Mouse (Mus musculus) embryonic facial prominence, embryonic 15.5 days (tissue): ENCODE results near the gene Pak1. TPM values are rescaled to one million over a fixed set of nuclear protein-coding genes. Genes with fewer than 3 reads are reported as not detected.

ENCODE experiments used
- ATAC-seq: fragments of 200-750 bp; cut with Nextera tagmentation; 2 replicates; pipeline ENCODE4 v1.8.0; 2017; ENCODE audit warnings: low read depth, moderate TSS enrichment; ENCODE audit not compliant: insufficient number of reproducible peaks, low FRiP score, low TSS enrichment
- H3K27ac ChIP-seq: fragments of 300-500 bp; sonication (generic); replicated peaks from 2 replicates; pipeline ENCODE4 v1.5.1; 2015; ENCODE audit warnings: mild to moderate bottlenecking, inconsistent platforms
- H3K27me3 ChIP-seq: fragments of 300-500 bp; sonication (generic); 2 replicates; pipeline ENCODE4 v1.6.1; 2015; ENCODE audit warnings: inconsistent platforms
- H3K36me3 ChIP-seq: fragments of 300-500 bp; sonication (generic); 2 replicates; pipeline ENCODE4 v1.6.1; 2015; ENCODE audit warnings: mild to moderate bottlenecking, inconsistent platforms
- H3K4me1 ChIP-seq: fragments of 300-500 bp; sonication (generic); 2 replicates; pipeline ENCODE4 v1.6.1; 2015; ENCODE audit warnings: inconsistent platforms
- H3K4me2 ChIP-seq: fragments of 300-500 bp; sonication (generic); replicated peaks from 2 replicates; pipeline ENCODE4 v1.6.1; 2015; ENCODE audit warnings: mild to moderate bottlenecking, inconsistent platforms
- H3K4me3 ChIP-seq: fragments of 300-500 bp; sonication (generic); replicated peaks from 2 replicates; pipeline ENCODE4 v1.5.1; 2015; ENCODE audit warnings: mild to moderate bottlenecking, inconsistent platforms
- H3K9ac ChIP-seq: fragments of 300-500 bp; sonication (generic); 2 replicates; pipeline ENCODE4 v1.6.1; 2015; ENCODE audit warnings: inconsistent platforms
- H3K9me3 ChIP-seq: fragments of 300-500 bp; sonication (generic); replicated peaks from 2 replicates; pipeline ENCODE4 v1.6.1; 2016; ENCODE audit warnings: inconsistent platforms
- WGBS: fragments of 180-500 bp; shearing (Covaris S2); methylation state at CpG from one replicate; pipeline ENCODE4 v1.1.7; 2015; 5-methylcytosine and 5-hydroxymethylcytosine counted together
- polyA plus RNA-seq: library from polyadenylated mRNA; unstranded; fragments of >200 nt; fragmentation: Nextera tagmentation; extraction: Ambion mirVana; gene quantifications from 2 replicates; pipeline ENCODE4 v1.2.1, GENCODE M21; 2015

The Pak1 gene
- polyA plus RNA-seq, 1 experiment from 2014 or later = 25.7 TPM

- 60% methylated on average over 11 of the region's 11 CpGs for WGBS
- Histone ChIP-seq H3K4me2 (no peak overlapping the region), H3K36me3 (no peaks in the 10 kb centered on the region), H3K9ac (no peak overlapping the region), H3K4me3 (no peak overlapping the region), H3K27me3 (no peaks in the 10 kb centered on the region), H3K4me1 (no peaks in the 10 kb centered on the region), H3K27ac (no peak overlapping the region), H3K9me3 (no peaks in the 10 kb centered on the region)
- ATAC-seq = no peak
These were observed 23.8 kb upstream of the Pak1 start for GRCm38 (mm10) chr7:97764591-97764990.

GRCm38 (mm10) chr7:97765181-97765962, 23.0 kb upstream of the Pak1 start:
- Histone ChIP-seq H3K4me1 (no peaks in the 10 kb centered on the region), H3K36me3 (no peaks in the 10 kb centered on the region), H3K9ac (no peak overlapping the region), H3K4me2 (no peak overlapping the region), H3K27me3 (no peaks in the 10 kb centered on the region), H3K4me3 (no peak overlapping the region), H3K27ac (no peak overlapping the region), H3K9me3 (no peaks in the 10 kb centered on the region)
- ATAC-seq = no peak
- 86% methylated on average over 21 of the region's 21 CpGs for WGBS

- ATAC-seq = no peak
- no peak overlapping the region for H3K4me3 ChIP-seq
- 79% methylated on average over 5 of the region's 5 CpGs for WGBS
- H3K4me2 ChIP-seq = no peak overlapping the region
- H3K4me1 ChIP-seq = no peaks in the 10 kb centered on the region
- no peak overlapping the region for H3K27ac ChIP-seq
- no peak overlapping the region for H3K9ac ChIP-seq
- no peaks in the 10 kb centered on the region for H3K9me3 ChIP-seq
- H3K27me3 ChIP-seq = no peaks in the 10 kb centered on the region
- no peaks in the 10 kb centered on the region for H3K36me3 ChIP-seq
These were observed 22.4 kb upstream of the Pak1 start for GRCm38 (mm10) chr7:97765963-97766347.

- H3K27ac ChIP-seq = no peak overlapping the region
- ATAC-seq = no peak
- no peaks in the 10 kb centered on the region for H3K4me1 ChIP-seq
- H3K4me3 ChIP-seq = no peak overlapping the region
- no peaks in the 10 kb centered on the region for H3K27me3 ChIP-seq
- no peaks in the 10 kb centered on the region for H3K9me3 ChIP-seq
- H3K9ac ChIP-seq = no peak overlapping the region
- WGBS = 71% methylated on average over 9 of the region's 9 CpGs
- H3K36me3 ChIP-seq = no peaks in the 10 kb centered on the region
- no peak overlapping the region for H3K4me2 ChIP-seq
These were observed 21.8 kb upstream of the Pak1 start for GRCm38 (mm10) chr7:97766406-97767166.

- Histone ChIP-seq H3K36me3 (no peaks in the 10 kb centered on the region), H3K4me1 (no peaks in the 10 kb centered on the region), H3K4me2 (no peak overlapping the region), H3K27ac (no peak overlapping the region), H3K27me3 (no peaks in the 10 kb centered on the region), H3K4me3 (no peak overlapping the region), H3K9ac (no peak overlapping the region), H3K9me3 (no peaks in the 10 kb centered on the region)
- 67% methylated on average over 8 of the region's 8 CpGs for WGBS
- no peak for ATAC-seq
These were observed 20.5 kb upstream of the Pak1 start for GRCm38 (mm10) chr7:97767841-97768240.

GRCm38 (mm10) chr7:97769020-97769419, 19.3 kb upstream of the Pak1 start:
- Histone ChIP-seq H3K4me2 (no peak overlapping the region), H3K4me1 (no peaks in the 10 kb centered on the region), H3K36me3 (no peaks in the 10 kb centered on the region), H3K4me3 (no peak overlapping the region), H3K27me3 (no peaks in the 10 kb centered on the region), H3K9ac (no peak overlapping the region), H3K27ac (no peak overlapping the region), H3K9me3 (no peaks in the 10 kb centered on the region)
- no peak for ATAC-seq
- 79% methylated on average over 4 of the region's 4 CpGs for WGBS

DNA sequence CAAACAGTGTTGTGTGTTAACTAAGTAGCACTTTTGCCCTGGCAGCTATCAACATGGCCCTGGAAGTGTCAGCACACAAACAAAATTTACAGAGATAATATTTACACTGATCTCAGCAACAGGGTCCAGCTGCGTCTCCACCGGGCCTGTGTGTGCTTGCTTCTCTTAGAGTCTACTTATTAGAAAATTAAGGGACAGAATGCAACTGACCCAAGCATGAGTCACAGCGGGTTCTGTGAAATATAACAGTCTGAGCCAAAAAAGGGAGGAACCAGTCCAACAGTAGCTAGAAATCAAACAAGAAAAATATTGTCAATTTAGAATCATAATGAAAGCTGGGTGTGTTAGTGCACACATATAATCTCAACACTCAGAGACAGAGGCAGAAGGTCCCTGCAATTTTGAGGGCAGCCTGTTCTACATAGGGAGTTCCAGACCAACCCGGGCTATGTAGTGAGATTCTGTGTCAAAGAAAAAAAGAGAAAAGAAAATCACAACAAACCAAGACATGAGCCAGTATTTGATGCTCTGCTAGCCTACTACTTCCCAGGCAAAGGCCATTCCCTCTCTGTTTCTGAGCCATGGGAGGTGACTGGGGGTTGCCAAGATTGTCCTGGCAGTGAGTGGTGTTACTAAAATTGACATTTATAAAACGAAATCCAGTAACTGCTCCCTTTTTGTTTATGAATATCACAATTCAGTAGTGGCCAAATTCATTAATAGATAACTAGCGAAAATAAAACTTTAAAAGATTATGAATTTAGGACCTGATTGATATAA, 17.3 kb upstream of the Pak1 start:
- Histone ChIP-seq H3K36me3 (no peaks in the 10 kb centered on the region), H3K4me1 (no peaks in the 10 kb centered on the region), H3K27me3 (no peaks in the 10 kb centered on the region), H3K9me3 (no peaks in the 10 kb centered on the region), H3K4me2 (no peak overlapping the region), H3K27ac (no peak overlapping the region), H3K4me3 (no peak overlapping the region), H3K9ac (no peak overlapping the region)
- ATAC-seq = no peak
- WGBS = 77% methylated on average over 6 of the region's 6 CpGs

DNA sequence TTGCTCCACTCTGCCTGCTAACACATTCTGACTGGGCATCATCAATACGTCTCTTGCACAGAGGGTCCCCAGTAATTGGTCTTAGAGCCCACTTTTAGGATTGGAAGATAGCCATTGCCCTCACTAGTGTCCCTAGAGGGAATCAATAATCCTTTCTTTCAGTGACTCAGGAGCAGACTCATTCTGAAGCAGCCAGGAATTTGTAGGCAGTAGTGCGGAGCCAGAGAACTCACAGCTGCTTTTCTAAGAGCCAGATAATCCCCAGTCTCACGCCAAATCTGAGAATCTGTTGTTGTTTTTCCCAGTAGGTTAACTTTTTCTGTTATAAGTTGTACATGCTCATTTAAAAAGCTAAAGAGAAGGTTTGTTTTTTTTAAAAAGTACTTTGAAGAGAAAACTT, 13.0 kb upstream of the Pak1 start:
- Histone ChIP-seq H3K4me2 (no peak overlapping the region), H3K4me1 (no peaks in the 10 kb centered on the region), H3K9ac (no peak overlapping the region), H3K36me3 (no peaks in the 10 kb centered on the region), H3K27ac (no peak overlapping the region), H3K27me3 (no peaks in the 10 kb centered on the region), H3K9me3 (0 out of 2 replicates have a peak, but pooled peaks cover 6% of the 10 kb centered on the region), H3K4me3 (no peak overlapping the region)
- no peak for ATAC-seq
- WGBS = 34% methylated on average over 3 of the region's 3 CpGs

DNA sequence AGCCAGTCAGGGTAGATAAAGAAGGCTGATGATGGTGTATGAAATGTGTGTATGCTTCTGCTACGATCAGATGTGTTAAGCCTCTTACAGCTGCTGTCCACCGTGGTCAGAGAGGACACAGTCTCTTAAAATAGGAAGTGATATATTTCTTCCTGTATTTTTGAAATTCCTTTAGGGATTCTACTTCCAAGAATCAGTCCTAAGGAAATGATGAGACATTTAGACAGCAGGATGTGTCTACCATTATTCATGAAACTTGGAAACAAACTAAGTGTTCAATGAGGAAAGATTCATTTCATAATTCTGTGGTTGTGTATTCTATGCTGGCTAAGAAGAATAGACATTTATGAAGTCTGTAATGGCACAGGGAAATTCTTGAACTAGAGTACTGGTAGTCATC, 12.4 kb upstream of the Pak1 start:
- no peak overlapping the region for H3K9ac ChIP-seq
- H3K4me2 ChIP-seq = no peak overlapping the region
- no peak overlapping the region for H3K4me3 ChIP-seq
- H3K36me3 ChIP-seq = no peaks in the 10 kb centered on the region
- H3K27me3 ChIP-seq = no peaks in the 10 kb centered on the region
- no peak overlapping the region for H3K27ac ChIP-seq
- no peaks in the 10 kb centered on the region for H3K4me1 ChIP-seq
- WGBS = 70% methylated on average over 2 of the region's 2 CpGs
- 0 out of 2 replicates have a peak, but pooled peaks cover 6% of the 10 kb centered on the region for H3K9me3 ChIP-seq
- no peak for ATAC-seq

GRCm38 (mm10) chr7:97777191-97777590, 11.2 kb upstream of the Pak1 start:
- 0 out of 2 replicates have a peak, but pooled peaks cover 6% of the 10 kb centered on the region for H3K9me3 ChIP-seq
- no peaks in the 10 kb centered on the region for H3K4me1 ChIP-seq
- WGBS = 82% methylated on average over 4 of the region's 4 CpGs
- H3K9ac ChIP-seq = no peak overlapping the region
- ATAC-seq = no peak
- H3K4me2 ChIP-seq = no peak overlapping the region
- H3K36me3 ChIP-seq = no peaks in the 10 kb centered on the region
- no peak overlapping the region for H3K4me3 ChIP-seq
- H3K27ac ChIP-seq = no peak overlapping the region
- H3K27me3 ChIP-seq = no peaks in the 10 kb centered on the region

DNA sequence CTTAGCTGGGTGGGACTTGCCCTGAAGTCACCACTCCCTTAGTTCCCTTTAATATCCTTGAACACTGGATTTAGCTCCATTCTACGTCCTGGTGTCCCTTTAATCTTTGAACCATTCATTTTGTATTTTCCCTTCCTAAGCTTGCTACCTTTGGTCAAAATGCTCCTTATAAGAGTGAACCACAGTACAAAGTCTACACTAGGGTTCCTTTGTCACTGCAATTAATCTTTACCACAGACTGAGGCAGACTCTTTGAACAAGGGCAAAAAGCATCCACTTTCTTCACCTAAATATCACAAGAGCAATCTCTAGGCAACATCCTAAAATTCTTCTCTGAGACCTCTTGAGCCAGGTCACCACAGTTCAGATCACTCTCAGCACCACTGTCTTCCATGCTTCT, 8.1 kb upstream of the Pak1 start:
- Histone ChIP-seq H3K4me1 (no peaks in the 10 kb centered on the region), H3K9me3 (0 out of 2 replicates have a peak, but pooled peaks cover 6% of the 10 kb centered on the region), H3K27ac (no peak overlapping the region), H3K4me2 (no peak overlapping the region), H3K4me3 (no peak overlapping the region), H3K27me3 (no peaks in the 10 kb centered on the region), H3K9ac (no peak overlapping the region), H3K36me3 (no peaks in the 10 kb centered on the region)
- 80% methylated on average over 1 of the region's 1 CpGs for WGBS
- no peak for ATAC-seq
